Mouse (Mus musculus) kidney, postnatal 14 days (tissue): ENCODE data around the gene Zmiz1.

Source experiments
- DNase-seq: peaks from one replicate; pipeline ENCODE4 v3.0.0; 2022; ENCODE audit warnings: mixed read lengths

Gene Zmiz1

DNA sequence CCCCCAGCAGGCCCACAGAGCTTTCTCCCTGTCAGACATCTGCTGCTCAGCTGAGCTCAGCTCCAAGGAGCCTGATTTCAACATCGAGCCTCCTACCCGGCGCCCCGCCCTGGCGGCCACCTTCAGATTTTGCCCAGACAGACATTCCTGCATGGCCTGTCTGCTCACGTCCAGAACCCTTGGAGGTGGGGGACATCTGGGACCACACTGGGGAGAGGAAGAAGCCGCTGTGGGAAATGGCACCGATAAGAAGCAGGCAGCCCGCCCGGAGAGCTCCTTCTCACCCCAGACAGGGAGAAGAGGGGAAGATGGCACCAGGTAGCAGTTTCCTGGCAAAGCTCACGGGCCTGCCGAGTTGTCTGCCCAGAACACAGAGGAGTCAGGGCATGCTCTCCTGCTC is 140.9 kb downstream of the Zmiz1 start:
- DNase-seq = no peak

DNA sequence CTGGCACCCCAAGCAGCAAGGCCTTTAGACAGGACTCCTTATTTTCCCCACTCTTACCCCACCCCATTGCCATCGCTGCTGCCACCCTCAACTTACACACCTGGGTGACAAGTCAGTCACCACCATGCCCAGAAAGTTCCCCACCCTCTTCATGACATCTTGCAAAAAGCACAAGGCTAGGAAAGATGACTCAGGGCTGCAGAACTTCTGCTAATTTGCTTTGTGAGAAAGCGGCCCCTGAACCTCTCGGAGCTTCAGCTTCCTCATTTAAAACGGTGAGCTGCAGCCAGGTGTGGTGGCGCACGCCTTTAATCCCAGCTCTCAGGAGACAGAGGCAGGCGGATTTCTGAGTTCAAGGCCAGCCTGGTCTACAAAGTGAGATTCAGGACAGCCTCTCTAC is 141.4 kb downstream of the Zmiz1 start:
- no peak for DNase-seq

DNA sequence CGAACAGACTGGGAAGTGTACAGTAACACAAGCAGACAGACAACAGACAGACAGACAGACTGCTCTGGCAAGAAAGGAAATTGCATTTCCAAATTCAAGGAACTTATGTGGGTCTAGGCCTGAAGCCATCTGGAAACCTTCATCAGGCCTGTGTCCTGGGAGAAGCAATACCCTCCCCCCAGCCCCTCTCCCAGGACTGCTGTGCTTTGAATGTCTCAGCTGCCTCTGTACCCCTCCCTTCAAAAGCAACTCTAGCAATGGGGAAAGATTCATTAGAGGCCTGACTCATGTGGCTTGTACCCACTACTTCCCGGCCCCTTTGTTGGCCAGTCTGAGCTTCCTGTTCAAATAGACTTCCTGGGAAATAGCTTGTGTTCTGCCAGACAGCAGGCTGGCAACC is 142.0 kb downstream of the Zmiz1 start:
- DNase-seq = no peak

- DNase-seq = no peak
Measured at GRCm38 (mm10) chr14:25602018-25602417, 143.0 kb downstream of the Zmiz1 start.

DNA sequence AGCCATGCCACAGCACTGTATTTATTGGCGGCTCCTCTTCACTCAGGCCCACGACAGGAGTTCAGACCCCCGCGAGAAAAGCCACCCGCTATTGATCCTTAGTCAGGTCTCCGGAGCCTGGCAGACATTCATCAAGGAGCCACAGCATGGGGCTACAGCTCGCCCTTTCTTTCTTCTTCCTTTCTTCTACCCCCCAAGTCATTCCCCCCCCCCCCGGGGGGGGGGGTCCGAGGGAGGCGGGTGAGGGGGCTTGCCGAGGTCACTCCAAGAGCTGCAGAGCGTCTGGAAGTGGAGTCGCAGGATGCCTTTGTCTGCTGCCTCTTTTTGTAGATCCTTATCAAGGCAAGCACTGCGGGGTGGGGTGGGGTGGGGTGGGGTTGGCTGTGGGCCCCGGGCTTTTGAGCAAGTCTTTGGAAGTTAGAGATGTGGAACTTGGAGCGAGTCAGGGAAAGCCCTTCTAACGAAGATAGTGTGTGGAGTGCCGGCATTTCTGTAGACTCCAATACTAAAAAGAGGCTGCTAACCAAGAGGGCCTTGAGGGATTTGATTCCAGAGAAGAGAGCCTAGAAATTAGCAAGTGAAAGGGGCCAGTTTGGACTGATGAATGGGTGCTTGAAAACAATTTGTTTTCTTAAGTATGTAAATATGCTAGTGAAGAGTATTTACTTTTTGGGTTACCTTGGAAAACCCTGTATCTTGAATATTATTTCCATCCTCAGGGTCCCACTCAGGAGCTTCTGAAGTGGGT is 145.6 kb downstream of the Zmiz1 start:
- DNase-seq = no peak

- peak; percentile 86 for DNase-seq
Measured at GRCm38 (mm10) chr14:25606372-25607140, 147.6 kb downstream of the Zmiz1 start.

DNA sequence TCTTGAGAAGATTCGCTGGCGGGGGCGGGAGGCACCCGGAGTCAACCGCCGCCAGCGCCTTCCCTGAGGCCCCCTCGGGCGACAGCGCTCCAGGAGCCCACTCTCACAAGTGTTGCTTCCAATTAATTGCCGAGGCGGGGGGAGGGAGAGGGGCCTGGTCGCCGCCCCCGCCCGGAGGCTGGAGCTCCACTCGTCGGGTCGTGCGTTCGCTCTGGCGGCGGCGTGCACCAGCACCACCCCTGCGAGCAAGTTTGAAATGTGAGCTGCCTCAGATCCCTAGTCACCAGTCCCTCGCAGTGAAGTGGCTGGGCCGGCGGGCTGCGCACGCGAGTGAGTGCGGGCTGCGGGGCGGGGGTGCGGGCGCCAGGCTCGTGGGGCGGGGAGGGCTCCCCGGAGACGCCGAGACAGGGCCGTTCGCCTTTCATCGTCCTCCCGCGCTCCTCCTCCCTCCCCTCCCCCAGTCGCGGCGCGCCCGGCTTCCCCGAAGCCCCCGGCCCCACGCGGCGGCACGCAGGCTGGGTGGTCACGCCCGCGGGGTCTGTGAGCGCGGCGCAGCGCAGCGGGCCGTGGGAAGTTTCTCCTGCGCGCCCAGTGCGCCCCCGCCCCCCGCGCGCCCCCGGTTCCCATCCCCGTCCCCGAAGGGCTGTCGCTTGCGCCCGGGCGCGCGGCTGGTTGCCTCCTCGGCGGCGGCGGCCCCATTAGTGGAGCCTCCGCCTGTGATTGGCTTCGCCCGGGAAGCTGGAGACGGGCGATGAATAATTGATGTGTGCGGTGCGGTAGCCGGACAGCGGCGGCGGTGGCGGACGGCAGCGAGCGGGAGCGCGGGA is 148.4 kb downstream of the Zmiz1 start:
- DNase-seq = peak; percentile 64

DNA sequence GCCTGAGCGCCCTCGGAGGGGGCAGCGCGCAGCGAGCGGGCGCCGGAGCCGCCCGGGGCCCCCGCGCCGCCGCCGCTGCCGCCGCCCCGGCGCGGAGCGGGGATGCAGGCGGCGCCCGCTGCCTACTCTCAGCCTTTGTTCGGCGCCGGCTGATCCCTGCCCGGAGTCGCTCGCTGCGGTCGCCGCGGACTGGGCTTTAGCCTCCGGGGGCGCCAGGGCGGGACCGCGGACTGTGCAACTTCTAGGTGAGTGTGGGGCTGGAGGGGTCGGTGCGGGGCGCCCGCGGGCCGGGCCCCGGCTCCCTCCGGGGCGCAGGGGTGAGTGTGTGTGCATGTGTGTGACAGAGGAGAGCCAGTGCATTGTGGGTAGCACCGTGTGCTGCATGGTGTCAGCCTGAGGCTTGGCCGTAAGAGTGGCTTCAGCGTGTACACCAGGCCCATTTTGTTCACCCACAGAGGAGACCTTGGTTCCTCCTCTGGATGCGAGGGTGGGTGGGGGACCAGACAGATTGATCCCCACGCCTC is 149.0 kb downstream of the Zmiz1 start:
- peak; percentile 64 for DNase-seq

DNA sequence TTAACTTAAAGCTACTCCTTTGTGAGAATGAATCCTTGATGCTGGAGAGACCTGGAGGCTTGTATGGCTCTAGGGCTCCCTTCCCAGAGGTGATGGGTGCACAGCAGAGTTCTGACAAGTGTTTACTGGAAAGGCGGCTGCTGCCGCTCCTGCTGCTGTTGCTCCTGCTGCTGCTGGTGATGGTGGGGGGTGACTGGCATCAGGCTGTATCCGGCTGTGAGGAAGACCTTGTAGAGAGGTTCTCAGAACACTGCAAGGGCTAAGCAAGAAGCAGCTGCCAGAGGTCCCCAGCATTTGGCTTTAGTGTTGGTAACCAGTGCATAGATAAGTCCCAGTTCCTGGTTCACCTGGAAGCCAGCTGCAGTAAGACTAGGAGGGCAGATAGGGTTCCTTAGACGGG is 149.6 kb downstream of the Zmiz1 start:
- DNase-seq = no peak

GRCm38 (mm10) chr14:25609355-25609754 is 150.4 kb downstream of the Zmiz1 start:
- peak; percentile 46 for DNase-seq

GRCm38 (mm10) chr14:25610396-25611158 is 151.6 kb downstream of the Zmiz1 start:
- peak; percentile 52 for DNase-seq

GRCm38 (mm10) chr14:25611159-25611697 is 152.2 kb downstream of the Zmiz1 start:
- DNase-seq = no peak

GRCm38 (mm10) chr14:25611815-25612698 is 153.1 kb downstream of the Zmiz1 start:
- DNase-seq = peak; percentile 53

DNA sequence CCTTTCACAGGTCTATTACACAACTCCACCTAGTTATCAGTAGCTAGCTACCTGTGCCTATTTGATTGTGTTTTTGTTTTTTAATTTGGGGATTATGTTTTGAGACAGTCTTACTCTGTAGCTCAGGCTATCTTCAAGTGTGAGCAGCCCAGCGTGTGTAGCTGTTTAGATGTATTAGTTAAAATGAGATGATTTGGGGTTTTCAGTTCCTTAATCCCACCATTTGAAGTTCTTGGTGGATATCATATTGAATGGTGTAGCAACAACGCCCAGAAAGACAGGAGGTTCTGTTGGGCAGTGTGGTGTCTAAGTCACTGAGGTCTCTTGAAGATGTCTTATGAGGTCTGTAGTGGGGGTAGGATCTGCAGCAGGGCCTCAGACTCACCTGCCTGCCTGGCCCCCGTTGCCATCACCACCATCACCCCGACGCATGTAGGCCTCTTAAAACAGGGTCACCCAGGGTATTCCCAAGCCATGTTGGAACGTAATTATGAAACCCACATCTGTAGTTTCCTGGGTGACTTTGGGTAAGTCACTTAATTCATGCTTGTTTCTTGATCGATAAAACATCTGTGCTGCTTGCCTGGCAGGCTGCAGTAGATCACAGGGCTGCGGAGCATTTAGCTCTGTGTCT is 155.1 kb downstream of the Zmiz1 start:
- DNase-seq = no peak

- peak; percentile 55 for DNase-seq
Measured at GRCm38 (mm10) chr14:25614684-25615083, 155.7 kb downstream of the Zmiz1 start.

GRCm38 (mm10) chr14:25615602-25616001 is 156.6 kb downstream of the Zmiz1 start:
- no peak for DNase-seq

DNA sequence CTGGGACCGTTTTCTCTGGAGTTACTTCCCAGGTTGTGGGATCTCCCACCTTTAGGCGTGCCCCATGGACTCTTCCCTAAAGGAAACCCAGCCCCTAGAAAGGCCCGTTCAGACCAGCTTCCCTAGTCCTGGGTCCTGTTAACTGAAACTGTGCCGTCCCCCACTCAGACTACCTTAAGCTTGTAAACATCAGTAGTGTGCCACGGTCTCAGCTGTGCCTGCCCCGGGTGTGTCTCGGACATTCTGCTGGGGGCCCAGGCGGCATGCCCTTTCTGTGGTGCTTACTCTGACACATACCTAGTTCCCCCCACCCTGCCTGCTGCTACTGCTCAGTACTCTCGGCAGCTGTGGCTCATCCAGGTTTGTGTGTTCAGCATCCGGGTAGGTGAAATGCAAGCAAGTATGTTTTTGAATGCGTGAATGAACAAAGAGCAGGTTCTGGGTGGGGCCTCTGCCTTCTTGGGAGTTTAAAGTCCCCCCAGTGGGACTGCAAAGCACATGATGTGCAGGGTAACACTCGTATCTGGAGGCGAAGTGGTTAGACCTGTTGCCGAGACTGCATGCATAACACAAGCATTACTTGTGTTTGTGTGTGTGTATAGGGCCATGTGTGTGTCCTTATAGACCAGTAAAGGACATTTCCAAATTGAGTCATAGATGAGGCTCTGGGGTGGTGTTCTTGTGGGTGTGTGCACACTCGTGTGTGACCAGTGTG is 157.2 kb downstream of the Zmiz1 start:
- no peak for DNase-seq

- no peak for DNase-seq
Measured at GRCm38 (mm10) chr14:25617264-25617663, 158.3 kb downstream of the Zmiz1 start.

DNA sequence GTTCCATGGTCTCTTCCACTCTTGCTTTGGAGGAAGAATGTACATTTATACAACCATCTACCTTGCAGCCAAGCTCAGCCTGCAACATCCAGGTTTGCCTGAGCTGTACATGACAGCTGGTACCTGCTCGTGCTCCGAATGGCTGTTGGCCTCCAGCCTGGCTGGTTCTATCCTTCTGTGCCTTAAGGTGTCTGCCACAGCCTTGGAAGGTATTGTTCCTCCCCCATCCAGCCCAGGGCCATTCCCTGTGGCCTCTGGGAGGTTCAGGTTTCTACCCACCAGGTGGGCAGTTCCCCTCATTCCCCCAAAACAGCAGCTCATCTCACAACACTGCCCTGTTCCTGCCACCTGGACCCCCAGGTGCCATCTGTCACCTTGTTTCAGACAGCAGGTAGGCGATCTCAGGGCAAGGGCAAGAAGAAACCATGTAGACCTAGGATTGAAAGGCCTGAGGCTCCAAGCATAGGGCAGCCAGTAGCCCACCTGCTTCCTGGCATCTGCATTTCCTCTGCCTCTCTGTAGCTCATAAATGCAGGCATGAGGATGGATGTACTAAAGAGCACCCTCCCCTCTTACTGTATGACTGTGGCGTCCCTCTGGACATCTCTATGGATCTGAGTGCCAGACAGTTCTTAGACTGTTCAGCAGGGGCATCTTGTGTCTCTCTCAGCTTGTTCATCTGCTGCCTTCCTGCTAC is 160.2 kb downstream of the Zmiz1 start:
- no peak for DNase-seq
